ENCODE assay signal across 9 mouse cellular contexts in genomic region chr17:48646626-48647195, GRCm38 (mm10).
A peak's percentile ranks its signal among the peaks of the same experiment; 100 is the strongest.
DNase-seq lines count a peak whose midpoint lies in the region; ATAC-seq and TF ChIP-seq lines count a peak whose summit lies in the region.
"Had no signal": no experiment of that assay in that cellular context is flagged by ENCODE, and none has a peak within 500 bp of the region (broad histone marks: within the 10 kb centered on the region; RNA-seq: fewer than 3 reads in every experiment).

No protein-coding gene starts in this region.

- H3K4me3 ChIP-seq in heart, embryonic 13.5 days = peak overlapping the region; percentile 37
- H3K4me3 ChIP-seq in thymus, adult 2 months (ENCODE audit: control insufficient read depth, insufficient read depth, low read length) = peak overlapping the region; percentile 51
- H3K4me3 ChIP-seq in intestine, embryonic 16.5 days (ENCODE audit: low read length) = 0 out of 2 replicates have a peak overlapping the region, but pooled peaks have one; percentile 2
- no peak overlapping the region for H3K4me3 ChIP-seq in stomach, embryonic 15.5 days (replicated peaks)
- H3K4me3 ChIP-seq: myocyte had no signal

- peak overlapping the region; percentile 3; the same call in 1 of the 2 replicates for H3K9ac ChIP-seq in heart, embryonic 13.5 days
- H3K9ac ChIP-seq in intestine, embryonic 16.5 days (ENCODE audit: low read depth, low read length) = no peak overlapping the region
- no peak overlapping the region for H3K9ac ChIP-seq in stomach, embryonic 15.5 days

- TF ChIP-seq POLR2A in thymus, adult 2 months (IDR thresholded peaks at IDR 0.05; ENCODE audit: control insufficient read depth, extremely low read depth, insufficient read depth, low read length, poor library complexity) = no peak

- WGBS in heart, embryonic 13.5 days = 43% methylated on average over 11 of the region's 11 CpGs
- WGBS in thymus, adult 2 months = 53% methylated on average over 11 of the region's 11 CpGs
- 50% methylated on average over 11 of the region's 11 CpGs for WGBS in intestine, embryonic 16.5 days
- WGBS in stomach, embryonic 15.5 days = 49% methylated on average over 11 of the region's 11 CpGs

- ATAC-seq in heart, embryonic 13.5 days (ENCODE audit: extremely low read depth, insufficient number of reproducible peaks, low FRiP score, low TSS enrichment) = no peak
- no peak for ATAC-seq in intestine, embryonic 16.5 days
- ATAC-seq in stomach, embryonic 15.5 days (ENCODE audit: insufficient read depth, low FRiP score, low read depth) = no peak

- no peak overlapping the region for H3K27ac ChIP-seq in heart, embryonic 13.5 days (replicated peaks)
- peak overlapping the region; percentile 68; the same call in 1 of the 2 replicates for H3K27ac ChIP-seq in thymus, adult 2 months (ENCODE audit: control insufficient read depth, insufficient read depth, low read length)
- no peak overlapping the region for H3K27ac ChIP-seq in intestine, embryonic 16.5 days (ENCODE audit: low read length)
- H3K27ac ChIP-seq in stomach, embryonic 15.5 days = no peak overlapping the region

- TF ChIP-seq CTCF in thymus, adult 2 months (IDR thresholded peaks at IDR 0.05; ENCODE audit: borderline replicate concordance, control insufficient read depth, extremely low read depth, insufficient read depth, low read length, poor library complexity) = no peak

- H3K4me1 ChIP-seq in heart, embryonic 13.5 days = no peaks in the 10 kb centered on the region
- H3K4me1 ChIP-seq in thymus, adult 2 months (replicated peaks; ENCODE audit: control insufficient read depth, insufficient read depth, low read length) = no peaks in the 10 kb centered on the region; the same call in 1 of the 2 replicates
- no peaks in the 10 kb centered on the region for H3K4me1 ChIP-seq in intestine, embryonic 16.5 days (ENCODE audit: control insufficient read depth, insufficient read depth, low read length)
- H3K4me1 ChIP-seq in stomach, embryonic 15.5 days = no peaks in the 10 kb centered on the region

- H3K27me3 ChIP-seq in heart, embryonic 13.5 days (replicated peaks) = peaks cover 4% of the 10 kb centered on the region; the same call in 1 of the 2 replicates
- H3K27me3 ChIP-seq in thymus, adult 2 months (ENCODE audit: control insufficient read depth, insufficient read depth, low read length) = no peaks in the 10 kb centered on the region
- H3K27me3 ChIP-seq in intestine, embryonic 16.5 days (replicated peaks; ENCODE audit: control insufficient read depth, insufficient read depth, low read length) = no peaks in the 10 kb centered on the region
- no peaks in the 10 kb centered on the region for H3K27me3 ChIP-seq in stomach, embryonic 15.5 days (replicated peaks)

- no peaks in the 10 kb centered on the region for H3K36me3 ChIP-seq in heart, embryonic 13.5 days
- no peaks in the 10 kb centered on the region for H3K36me3 ChIP-seq in thymus, adult 2 months (ENCODE audit: control insufficient read depth, insufficient read depth, low read length)
- H3K36me3 ChIP-seq in intestine, embryonic 16.5 days (ENCODE audit: control insufficient read depth, insufficient read depth, low read length) = no peaks in the 10 kb centered on the region
- H3K36me3 ChIP-seq in stomach, embryonic 15.5 days = no peaks in the 10 kb centered on the region

- no peak for DNase-seq in heart, adult 8-10 months (ENCODE audit: low spot score)
- peak; percentile 9 for DNase-seq in thymus, adult 2 months
- DNase-seq in thymus, postnatal 0 days (ENCODE audit: low spot score) = no peak
- no peak for DNase-seq in gastrocnemius, postnatal 4 days (ENCODE audit: low spot score in 2 of 2)
- no peak for DNase-seq in urinary bladder, adult 2 months (ENCODE audit: low spot score)

- H3K4me2 ChIP-seq in heart, embryonic 13.5 days = peak overlapping the region; percentile 56
- peak overlapping the region; percentile 36 for H3K4me2 ChIP-seq in intestine, embryonic 16.5 days (ENCODE audit: low read depth, low read length)
- peak overlapping the region; percentile 43 for H3K4me2 ChIP-seq in stomach, embryonic 15.5 days

- no peaks in the 10 kb centered on the region for H3K9me3 ChIP-seq in heart, embryonic 13.5 days
- H3K9me3 ChIP-seq in intestine, embryonic 16.5 days (ENCODE audit: control insufficient read depth, low read length) = 0 out of 2 replicates have a peak, but pooled peaks cover 3% of the 10 kb centered on the region
- no peaks in the 10 kb centered on the region for H3K9me3 ChIP-seq in stomach, embryonic 15.5 days
